Mouse (Mus musculus) erythroblast, embryonic 14.5 days (primary cell): ENCODE results near the gene Azi2.

Experiments
- GATA1 ChIP-seq: IDR thresholded peaks from 2 replicates; pipeline ENCODE4 v1.6.1; 2012; ENCODE audit warnings: low read length, inconsistent platforms, mixed read lengths
- TAL1 ChIP-seq: IDR thresholded peaks from 3 replicates; pipeline ENCODE4 v1.6.1; 2012; ENCODE audit warnings: low read length, inconsistent platforms, mixed read lengths

DNA sequence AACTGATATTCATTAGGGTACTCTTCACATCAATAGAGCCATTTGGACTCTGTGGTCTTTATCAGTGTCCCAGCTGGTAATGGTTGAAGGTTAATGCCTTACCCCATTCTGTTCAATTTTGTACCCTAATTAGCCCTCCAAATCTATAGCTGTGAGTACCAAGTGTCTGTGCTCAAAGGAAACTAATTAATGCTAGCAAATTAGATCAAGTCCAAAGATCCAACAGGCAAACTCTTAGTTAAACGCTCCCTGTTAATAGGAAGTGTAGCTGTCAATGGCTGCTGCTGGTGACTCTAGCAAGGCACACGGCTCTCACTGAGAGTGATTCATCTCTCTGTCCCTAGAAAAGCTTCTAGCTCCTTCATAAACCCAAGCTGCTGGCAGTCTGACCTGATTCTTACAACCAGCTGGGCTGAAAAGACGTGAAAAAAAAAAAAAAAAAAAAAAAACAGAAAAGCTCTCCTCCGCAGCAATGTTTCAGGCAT lies 68.3 kb downstream of the Azi2 start:
- TF ChIP-seq TAL1: no peak
- no peak for TF ChIP-seq GATA1
